Mouse (Mus musculus) neural tube, embryonic 13.5 days (tissue): ENCODE measurements around the gene Ctnnd2. TPM values are rescaled to one million over a fixed set of nuclear protein-coding genes. Genes with fewer than 3 reads are reported as not detected.

Experiments
- ATAC-seq: fragments of 200-750 bp; cut with Nextera tagmentation; 2 replicates; pipeline ENCODE4 v1.8.0; 2017; ENCODE audit warnings: low read depth, mild to moderate bottlenecking, moderate TSS enrichment, moderate library complexity
- H3K27ac ChIP-seq: fragments of 300-500 bp; sonication (generic); replicated peaks from 2 replicates; pipeline ENCODE4 v1.5.1; 2015; ENCODE audit warnings: moderate library complexity, mild to moderate bottlenecking, inconsistent platforms
- H3K27me3 ChIP-seq: fragments of 300-500 bp; sonication (generic); 2 replicates; pipeline ENCODE4 v1.6.1; 2015; ENCODE audit warnings: mild to moderate bottlenecking, inconsistent platforms
- H3K36me3 ChIP-seq: fragments of 300-500 bp; sonication (generic); 2 replicates; pipeline ENCODE4 v1.6.1; 2015; ENCODE audit warnings: mild to moderate bottlenecking, inconsistent platforms
- H3K4me1 ChIP-seq: fragments of 300-500 bp; sonication (generic); replicated peaks from 2 replicates; pipeline ENCODE4 v1.6.1; 2015; ENCODE audit warnings: inconsistent platforms
- H3K4me2 ChIP-seq: fragments of 300-500 bp; sonication (generic); 2 replicates; pipeline ENCODE4 v1.6.1; 2015; ENCODE audit warnings: inconsistent platforms, mild to moderate bottlenecking, moderate library complexity
- H3K4me3 ChIP-seq: fragments of 300-500 bp; sonication (generic); 2 replicates; pipeline ENCODE4 v1.5.1; 2015; ENCODE audit warnings: mild to moderate bottlenecking, inconsistent platforms
- H3K9ac ChIP-seq: fragments of 300-500 bp; sonication (generic); 2 replicates; pipeline ENCODE4 v1.6.1; 2015; ENCODE audit warnings: moderate library complexity, mild to moderate bottlenecking, inconsistent platforms
- H3K9me3 ChIP-seq: fragments of 300-500 bp; sonication (generic); 2 replicates; pipeline ENCODE4 v1.6.1; 2016; ENCODE audit warnings: inconsistent platforms
- WGBS: fragments of 180-500 bp; shearing (Covaris S2); methylation state at CpG from one replicate; pipeline ENCODE4 v1.1.7; 2015; 5-methylcytosine and 5-hydroxymethylcytosine counted together
- polyA plus RNA-seq: library from polyadenylated mRNA; unstranded; fragments of >200 nt; fragmentation: Nextera tagmentation; extraction: Ambion mirVana; gene quantifications from 2 replicates; pipeline ENCODE4 v1.2.1, GENCODE M21; 2015

Ctnnd2 gene
- polyA plus RNA-seq, 1 experiment from 2014 or later = 56.9 TPM

DNA sequence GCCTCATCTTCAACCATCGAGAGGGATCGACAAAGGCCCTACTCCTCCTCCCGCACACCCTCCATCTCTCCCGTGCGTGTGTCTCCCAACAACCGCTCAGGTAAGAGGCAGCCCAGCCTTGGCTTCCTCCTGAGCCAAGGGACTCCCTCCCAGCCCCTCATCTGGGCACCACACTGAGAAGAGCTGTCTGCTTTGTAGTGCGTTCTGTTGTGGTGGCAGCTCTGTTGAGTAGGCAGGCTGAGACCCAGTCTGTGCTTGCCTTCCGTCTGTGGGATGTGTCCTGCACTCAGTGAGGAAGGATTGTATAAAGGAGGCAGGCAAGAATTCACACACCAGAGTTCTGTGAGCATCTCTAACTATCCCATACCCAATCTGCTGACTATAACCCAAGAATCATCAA, 832.6 kb downstream of the Ctnnd2 start:
- H3K9me3 ChIP-seq = no peaks in the 10 kb centered on the region
- H3K9ac ChIP-seq = no peak overlapping the region
- 84% methylated on average over 8 of the region's 8 CpGs for WGBS
- ATAC-seq = no peak
- H3K4me2 ChIP-seq = no peak overlapping the region
- H3K4me1 ChIP-seq = peaks cover 6% of the 10 kb centered on the region
- peaks cover 11% of the 10 kb centered on the region for H3K36me3 ChIP-seq
- no peak overlapping the region for H3K4me3 ChIP-seq
- H3K27me3 ChIP-seq = no peaks in the 10 kb centered on the region
- no peak overlapping the region for H3K27ac ChIP-seq

DNA sequence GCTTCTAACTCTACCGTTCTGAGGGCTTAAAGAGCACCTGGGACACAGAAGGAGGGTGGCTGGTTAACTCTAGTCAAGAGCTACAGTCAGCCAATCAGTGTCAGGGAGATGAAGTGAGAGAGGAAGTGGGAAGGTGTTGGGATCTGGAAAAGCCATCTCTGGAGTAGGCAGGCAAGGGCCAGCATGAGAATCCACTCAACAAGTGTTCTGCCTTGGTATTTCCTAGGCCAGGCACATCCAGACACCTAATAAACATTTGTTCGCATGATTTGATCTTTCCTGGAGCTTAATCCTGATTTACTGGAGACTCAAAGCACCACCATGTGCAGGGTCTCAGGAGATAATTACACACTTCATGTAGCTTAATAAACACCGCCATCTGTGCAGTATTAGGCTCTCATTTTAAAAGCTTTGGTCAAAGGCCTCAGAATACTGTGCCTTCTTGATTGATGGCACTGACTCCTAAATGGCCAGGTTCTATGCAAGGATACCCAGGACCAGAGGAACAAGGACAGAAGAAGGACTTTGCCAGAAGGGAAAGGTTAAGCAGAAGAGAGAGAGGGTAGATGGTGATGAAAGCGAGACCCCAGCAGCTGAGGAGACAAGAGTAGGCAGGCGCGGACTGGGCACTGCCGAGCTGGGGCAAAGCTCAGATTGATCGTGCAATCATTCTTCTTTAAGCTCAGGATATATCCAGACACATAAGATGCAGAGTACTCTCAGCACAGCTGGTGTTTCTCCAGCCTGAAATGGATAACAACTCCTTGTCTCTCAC, 833.8 kb downstream of the Ctnnd2 start:
- peak; percentile 56 for ATAC-seq
- Histone ChIP-seq H3K4me1 (peaks cover 6% of the 10 kb centered on the region), H3K36me3 (peaks cover 11% of the 10 kb centered on the region), H3K27me3 (no peaks in the 10 kb centered on the region), H3K27ac (no peak overlapping the region; the same call in 1 of the 2 replicates), H3K9me3 (no peaks in the 10 kb centered on the region), H3K4me3 (no peak overlapping the region), H3K9ac (no peak overlapping the region), H3K4me2 (no peak overlapping the region)
- 67% methylated on average over 8 of the region's 8 CpGs for WGBS

DNA sequence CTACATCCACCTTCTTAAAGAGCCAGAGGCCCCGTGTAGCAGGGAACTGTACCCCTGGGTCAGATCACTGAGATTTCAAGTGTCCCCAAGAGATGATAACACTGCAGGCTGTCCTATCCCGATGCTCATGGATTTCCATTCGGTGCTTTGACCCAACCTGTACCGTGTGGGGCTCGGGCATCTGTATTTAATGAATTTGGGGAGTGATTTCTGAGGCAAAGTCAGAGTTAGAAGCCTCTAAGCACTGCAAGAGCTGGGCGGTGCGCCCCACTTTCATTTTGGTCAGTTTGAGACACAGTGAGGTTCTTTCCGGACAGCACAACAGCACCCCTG, 834.4 kb downstream of the Ctnnd2 start:
- Histone ChIP-seq H3K9ac (no peak overlapping the region), H3K27me3 (no peaks in the 10 kb centered on the region), H3K36me3 (peaks cover 11% of the 10 kb centered on the region), H3K4me3 (no peak overlapping the region), H3K9me3 (no peaks in the 10 kb centered on the region), H3K4me2 (no peak overlapping the region), H3K4me1 (peaks cover 6% of the 10 kb centered on the region), H3K27ac (no peak overlapping the region; the same call in 1 of the 2 replicates)
- peak; percentile 47; the same call in 1 of the 2 replicates for ATAC-seq
- WGBS = 80% methylated on average over 8 of the region's 8 CpGs

DNA sequence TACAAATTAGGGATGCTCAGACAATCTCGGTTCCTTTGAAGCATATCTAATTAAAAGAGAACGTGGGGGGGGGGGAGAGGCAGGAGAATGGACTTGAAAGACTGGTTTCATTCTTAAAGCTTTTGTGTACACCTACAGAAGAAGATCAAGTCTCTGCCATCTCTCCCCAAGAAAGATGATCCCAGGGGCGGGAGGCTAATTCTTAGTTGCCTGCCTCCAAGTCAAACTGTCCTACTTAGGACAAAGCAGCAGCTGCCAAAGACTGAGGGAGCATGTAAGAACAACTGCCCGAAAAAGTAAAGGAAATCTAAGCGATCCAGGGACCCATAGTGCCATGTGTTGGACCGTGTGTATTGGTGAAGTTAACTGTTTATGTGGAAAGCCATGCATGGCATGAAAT, 836.2 kb downstream of the Ctnnd2 start:
- Histone ChIP-seq H3K9me3 (no peaks in the 10 kb centered on the region), H3K4me1 (peaks cover 6% of the 10 kb centered on the region), H3K4me2 (no peak overlapping the region), H3K27me3 (no peaks in the 10 kb centered on the region), H3K9ac (no peak overlapping the region), H3K4me3 (no peak overlapping the region), H3K36me3 (peaks cover 11% of the 10 kb centered on the region), H3K27ac (no peak overlapping the region)
- 75% methylated on average over 6 of the region's 6 CpGs for WGBS
- ATAC-seq = no peak

DNA sequence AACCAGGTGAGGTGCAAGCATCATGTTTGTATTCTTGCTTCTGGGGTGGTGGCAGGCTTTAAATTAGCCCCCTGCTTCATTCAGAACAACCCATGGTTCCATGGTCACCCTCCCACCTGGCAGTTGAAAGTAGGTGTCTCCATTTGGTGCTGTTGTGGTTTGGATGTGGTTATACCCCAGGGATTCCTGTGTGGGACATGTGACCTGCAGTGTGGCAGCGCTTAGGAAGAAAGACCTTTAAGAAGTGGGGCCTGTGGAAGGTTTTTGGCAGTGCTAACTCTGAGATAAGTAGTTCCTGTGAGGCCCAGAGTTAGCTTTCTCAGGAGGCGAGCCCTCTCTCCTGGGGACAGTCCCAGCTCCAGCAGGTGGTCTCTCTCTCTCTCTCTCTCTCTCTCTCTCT, 848.4 kb downstream of the Ctnnd2 start:
- Histone ChIP-seq H3K27ac (no peak overlapping the region), H3K36me3 (no peaks in the 10 kb centered on the region), H3K9me3 (no peaks in the 10 kb centered on the region), H3K9ac (no peak overlapping the region), H3K27me3 (no peaks in the 10 kb centered on the region), H3K4me1 (no peaks in the 10 kb centered on the region), H3K4me2 (no peak overlapping the region), H3K4me3 (no peak overlapping the region)
- WGBS = 76% methylated on average over 2 of the region's 2 CpGs
- no peak for ATAC-seq

DNA sequence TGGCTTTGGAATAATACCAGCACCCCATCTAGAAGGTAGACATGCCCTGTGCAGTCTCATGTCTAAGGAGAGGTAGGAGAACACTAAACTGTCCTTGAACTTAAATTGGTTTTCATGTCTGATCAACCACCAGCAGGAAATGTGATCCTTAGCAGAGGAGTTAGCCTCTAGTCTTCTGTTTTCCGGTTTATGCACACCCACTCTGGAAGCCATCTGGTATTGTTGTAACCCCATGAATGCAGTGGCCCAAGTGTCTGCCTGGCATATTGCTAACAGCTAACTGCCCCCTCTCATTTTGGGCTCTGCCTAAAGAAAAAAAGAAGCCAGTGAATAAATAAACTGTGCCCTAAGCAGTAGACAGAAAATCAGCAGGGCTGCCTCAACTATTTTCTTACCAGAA, 849.6 kb downstream of the Ctnnd2 start:
- no peak overlapping the region for H3K4me3 ChIP-seq
- ATAC-seq = no peak
- H3K9me3 ChIP-seq = no peaks in the 10 kb centered on the region
- H3K4me1 ChIP-seq = no peaks in the 10 kb centered on the region
- H3K4me2 ChIP-seq = no peak overlapping the region
- H3K9ac ChIP-seq = no peak overlapping the region
- no peaks in the 10 kb centered on the region for H3K27me3 ChIP-seq
- H3K36me3 ChIP-seq = peaks cover 8% of the 10 kb centered on the region; the same call in 1 of the 2 replicates
- WGBS = 64% methylated on average over 1 of the region's 1 CpGs
- H3K27ac ChIP-seq = no peak overlapping the region

DNA sequence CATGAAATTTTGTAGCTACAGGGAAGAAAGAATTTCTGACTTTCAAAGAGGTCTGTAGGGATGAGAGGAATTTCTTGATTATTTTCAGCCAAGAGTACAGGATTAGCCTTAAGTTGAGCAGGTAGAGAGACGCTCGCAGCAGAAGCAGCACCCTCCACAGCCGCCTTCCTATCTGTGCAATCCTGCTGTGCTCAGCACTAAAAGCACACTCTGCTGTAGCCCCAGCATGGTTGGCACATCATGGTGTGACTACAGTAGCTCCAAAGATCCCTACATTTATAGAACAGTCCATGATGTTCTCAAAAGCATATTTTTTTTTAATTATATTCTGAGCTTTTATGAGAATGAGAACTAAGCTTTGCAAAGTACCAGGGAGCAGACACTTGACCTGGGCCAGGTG, 850.1 kb downstream of the Ctnnd2 start:
- no peak for ATAC-seq
- Histone ChIP-seq H3K4me3 (no peak overlapping the region), H3K9ac (no peak overlapping the region), H3K27me3 (no peaks in the 10 kb centered on the region), H3K4me2 (no peak overlapping the region), H3K27ac (no peak overlapping the region), H3K9me3 (no peaks in the 10 kb centered on the region), H3K36me3 (peaks cover 12% of the 10 kb centered on the region), H3K4me1 (no peaks in the 10 kb centered on the region)
- WGBS = 87% methylated on average over 3 of the region's 3 CpGs

DNA sequence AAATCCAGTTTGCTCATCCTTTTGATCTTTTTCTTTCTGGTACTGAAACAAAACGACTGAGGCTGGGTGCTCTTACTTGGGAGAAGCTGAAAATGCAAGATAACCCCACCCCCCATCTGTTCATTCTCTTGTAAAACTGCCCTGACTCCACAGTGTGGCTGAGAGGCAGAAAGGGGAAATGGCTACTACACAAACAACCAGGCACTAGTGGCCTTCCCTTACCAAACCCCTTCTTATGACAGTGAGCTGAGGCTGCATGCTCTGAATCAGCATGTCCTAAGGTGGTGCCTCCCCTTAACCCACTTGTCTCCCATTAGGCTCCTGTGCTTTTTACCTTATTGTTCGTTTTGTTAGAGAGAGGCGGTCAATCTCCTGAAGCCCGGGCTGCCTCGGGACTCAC, 851.4 kb downstream of the Ctnnd2 start:
- ATAC-seq = no peak
- Histone ChIP-seq H3K9ac (no peak overlapping the region), H3K4me2 (no peak overlapping the region), H3K27ac (no peak overlapping the region), H3K27me3 (no peaks in the 10 kb centered on the region), H3K36me3 (peaks cover 18% of the 10 kb centered on the region), H3K9me3 (no peaks in the 10 kb centered on the region), H3K4me1 (no peaks in the 10 kb centered on the region), H3K4me3 (no peak overlapping the region)
- WGBS = 86% methylated on average over 5 of the region's 5 CpGs

DNA sequence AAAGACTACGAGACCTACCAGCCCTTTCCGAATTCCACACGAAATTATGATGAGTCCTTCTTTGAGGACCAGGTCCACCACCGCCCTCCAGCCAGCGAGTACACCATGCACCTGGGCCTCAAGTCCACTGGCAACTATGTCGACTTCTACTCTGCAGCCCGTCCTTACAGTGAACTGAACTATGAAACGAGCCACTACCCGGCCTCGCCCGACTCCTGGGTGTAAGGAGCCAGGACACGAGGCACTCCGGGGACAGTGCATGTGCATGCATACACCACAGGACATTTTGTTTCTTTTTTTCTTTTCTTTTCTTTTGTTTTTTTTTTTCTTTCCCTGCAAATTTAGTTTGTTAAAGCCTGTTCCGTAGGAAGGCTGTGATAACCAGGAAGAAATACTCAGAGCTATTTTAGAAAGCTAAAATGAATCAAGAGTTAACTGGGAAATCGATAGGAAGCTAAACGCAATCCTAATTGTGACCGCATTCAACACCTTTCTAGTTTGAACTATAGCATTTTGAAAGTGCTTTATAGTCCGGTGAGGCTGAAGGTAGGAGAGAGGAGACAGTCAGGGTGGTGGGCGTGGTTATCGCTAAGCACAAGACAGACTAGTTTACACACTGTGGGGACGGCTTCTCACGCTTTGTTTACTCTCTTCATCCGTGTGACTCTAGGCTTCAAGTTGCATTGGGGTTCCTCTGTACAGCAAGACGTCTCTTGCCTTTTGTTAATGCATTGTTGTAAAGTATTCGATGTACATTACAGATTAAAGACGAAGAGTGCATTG, 855.2 kb downstream of the Ctnnd2 start:
- no peak overlapping the region for H3K9ac ChIP-seq
- WGBS = 88% methylated on average over 26 of the region's 26 CpGs
- H3K9me3 ChIP-seq = no peaks in the 10 kb centered on the region
- H3K4me1 ChIP-seq = no peaks in the 10 kb centered on the region
- no peak for ATAC-seq
- H3K27ac ChIP-seq = no peak overlapping the region
- peaks cover 18% of the 10 kb centered on the region for H3K36me3 ChIP-seq
- no peak overlapping the region for H3K4me3 ChIP-seq
- no peak overlapping the region for H3K4me2 ChIP-seq
- no peaks in the 10 kb centered on the region for H3K27me3 ChIP-seq

DNA sequence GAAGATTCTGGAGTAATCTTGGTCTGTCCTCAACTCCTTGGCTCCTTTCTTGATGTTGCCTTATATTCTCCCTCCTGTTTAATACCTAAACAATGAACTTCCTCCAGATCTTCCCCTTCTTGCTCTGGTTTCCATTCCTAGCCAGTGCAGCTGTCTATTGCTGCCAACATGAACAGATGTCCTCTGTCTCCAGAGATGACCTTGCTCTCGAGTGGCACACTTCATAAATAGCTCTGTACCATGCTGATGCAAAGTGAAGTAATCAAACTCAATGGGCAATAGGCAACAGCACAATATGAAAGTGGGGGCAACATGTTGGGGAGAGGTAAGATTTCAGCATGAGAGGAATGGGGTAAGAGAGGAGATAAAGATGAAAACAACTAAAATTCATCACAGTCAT, 872.6 kb downstream of the Ctnnd2 start:
- Histone ChIP-seq H3K9ac (no peak overlapping the region), H3K36me3 (no peaks in the 10 kb centered on the region), H3K27ac (no peak overlapping the region), H3K4me3 (no peak overlapping the region), H3K4me1 (no peaks in the 10 kb centered on the region), H3K4me2 (no peak overlapping the region), H3K27me3 (no peaks in the 10 kb centered on the region), H3K9me3 (no peaks in the 10 kb centered on the region)
- ATAC-seq = no peak
- WGBS = 64% methylated on average over 1 of the region's 1 CpGs

DNA sequence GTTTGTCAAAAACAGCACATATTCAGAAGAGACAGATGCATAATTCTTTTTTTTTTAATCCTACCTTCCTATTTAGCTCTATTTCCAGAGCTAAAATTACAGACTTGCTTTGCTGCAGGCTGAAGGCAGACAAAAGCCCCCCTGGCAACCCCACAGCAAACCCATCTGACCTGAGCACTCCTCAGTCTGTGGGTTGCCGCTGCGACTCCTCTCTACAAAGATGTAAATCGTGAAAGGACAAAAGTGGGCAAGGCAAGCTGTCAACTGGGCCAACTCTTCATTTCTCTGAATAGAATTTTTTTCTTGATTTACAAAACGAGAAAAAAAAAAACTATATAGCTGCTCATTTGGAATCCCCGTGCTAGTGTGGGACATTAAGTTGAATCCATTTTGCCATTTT, 879.1 kb downstream of the Ctnnd2 start:
- no peak overlapping the region for H3K27ac ChIP-seq
- no peak for ATAC-seq
- no peaks in the 10 kb centered on the region for H3K9me3 ChIP-seq
- no peak overlapping the region for H3K9ac ChIP-seq
- no peaks in the 10 kb centered on the region for H3K4me1 ChIP-seq
- 62% methylated on average over 5 of the region's 5 CpGs for WGBS
- H3K27me3 ChIP-seq = no peaks in the 10 kb centered on the region
- no peak overlapping the region for H3K4me2 ChIP-seq
- H3K36me3 ChIP-seq = no peaks in the 10 kb centered on the region
- no peak overlapping the region for H3K4me3 ChIP-seq

DNA sequence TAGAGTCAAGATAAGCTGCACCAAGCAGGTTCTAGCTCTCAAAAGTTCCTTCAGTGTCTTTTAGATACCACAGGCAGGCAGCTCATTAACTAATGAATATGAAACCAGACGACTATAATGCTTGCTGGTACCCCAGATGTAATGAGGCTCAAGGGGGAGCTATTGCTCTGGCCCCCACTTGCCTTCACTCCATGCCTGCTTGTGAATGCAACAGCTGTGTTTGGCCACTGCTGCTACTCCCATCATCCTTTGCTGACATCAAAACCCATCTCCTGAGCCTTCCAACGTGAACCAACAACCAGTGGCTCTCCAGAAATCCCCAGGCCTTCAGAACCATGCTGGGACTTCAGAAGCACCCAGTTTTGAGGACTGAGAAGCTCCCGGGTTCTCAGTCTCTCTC, 883.8 kb downstream of the Ctnnd2 start:
- H3K27me3 ChIP-seq = no peaks in the 10 kb centered on the region
- H3K36me3 ChIP-seq = no peaks in the 10 kb centered on the region
- H3K9me3 ChIP-seq = no peaks in the 10 kb centered on the region
- no peaks in the 10 kb centered on the region for H3K4me1 ChIP-seq
- H3K4me2 ChIP-seq = no peak overlapping the region
- 63% methylated on average over 3 of the region's 3 CpGs for WGBS
- H3K9ac ChIP-seq = no peak overlapping the region
- ATAC-seq = no peak
- H3K27ac ChIP-seq = no peak overlapping the region
- H3K4me3 ChIP-seq = no peak overlapping the region
